Mouse (Mus musculus) heart, adult 11 months (tissue): ENCODE results near the gene Hyal1.

Experiments used
- DNase-seq: peaks from one replicate; pipeline ENCODE4 v3.0.0; 2022

Gene Hyal1

DNA sequence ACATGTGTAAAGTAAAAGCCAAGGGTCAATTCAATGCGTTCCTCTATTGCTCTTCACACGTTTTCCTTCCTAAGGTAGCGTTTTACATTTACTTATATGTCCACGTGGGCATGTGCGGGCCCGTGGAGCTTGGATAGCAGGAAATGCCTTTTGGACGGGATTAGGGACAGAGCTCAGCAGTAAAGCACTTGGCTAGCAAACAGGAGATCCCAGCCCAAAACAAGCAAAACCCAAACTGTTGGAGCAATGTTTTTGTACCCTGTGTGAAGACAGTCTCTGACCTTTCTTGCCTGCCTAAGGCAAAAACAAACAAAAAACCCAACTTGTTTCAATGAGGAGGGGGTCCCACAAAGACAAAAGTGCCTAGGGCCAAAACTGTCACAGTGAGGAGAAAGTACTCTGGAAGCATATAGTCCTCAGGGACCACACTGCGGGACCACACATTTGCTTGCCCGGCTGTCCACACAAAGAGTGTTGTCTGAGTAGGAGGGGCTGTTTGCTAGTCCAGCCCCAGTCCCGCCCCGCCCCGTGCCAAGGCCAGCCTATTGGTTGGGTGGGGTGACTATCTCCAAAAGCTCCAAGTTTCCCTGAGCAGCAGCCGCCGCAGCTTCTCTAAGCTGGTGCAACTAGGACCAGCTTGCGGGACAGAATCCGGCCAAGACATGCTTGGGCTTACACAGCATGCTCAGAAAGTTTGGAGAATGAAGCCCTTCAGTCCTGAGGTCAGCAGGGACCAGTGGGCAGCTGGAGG, at the start of gene Hyal1:
Gene Hyal1, plus strand, starts transcription at position 571 of the 751 bp plus-strand sequence.
- DNase-seq: peak; percentile 99

- DNase-seq: peak; percentile 100
These were observed 42.8 kb upstream of the Hyal1 start, which contains the start of gene Tmem115 for GRCm38 (mm10) chr9:107533791-107534407. Tmem115 (plus strand) TSS chr9:107533945.

DNA sequence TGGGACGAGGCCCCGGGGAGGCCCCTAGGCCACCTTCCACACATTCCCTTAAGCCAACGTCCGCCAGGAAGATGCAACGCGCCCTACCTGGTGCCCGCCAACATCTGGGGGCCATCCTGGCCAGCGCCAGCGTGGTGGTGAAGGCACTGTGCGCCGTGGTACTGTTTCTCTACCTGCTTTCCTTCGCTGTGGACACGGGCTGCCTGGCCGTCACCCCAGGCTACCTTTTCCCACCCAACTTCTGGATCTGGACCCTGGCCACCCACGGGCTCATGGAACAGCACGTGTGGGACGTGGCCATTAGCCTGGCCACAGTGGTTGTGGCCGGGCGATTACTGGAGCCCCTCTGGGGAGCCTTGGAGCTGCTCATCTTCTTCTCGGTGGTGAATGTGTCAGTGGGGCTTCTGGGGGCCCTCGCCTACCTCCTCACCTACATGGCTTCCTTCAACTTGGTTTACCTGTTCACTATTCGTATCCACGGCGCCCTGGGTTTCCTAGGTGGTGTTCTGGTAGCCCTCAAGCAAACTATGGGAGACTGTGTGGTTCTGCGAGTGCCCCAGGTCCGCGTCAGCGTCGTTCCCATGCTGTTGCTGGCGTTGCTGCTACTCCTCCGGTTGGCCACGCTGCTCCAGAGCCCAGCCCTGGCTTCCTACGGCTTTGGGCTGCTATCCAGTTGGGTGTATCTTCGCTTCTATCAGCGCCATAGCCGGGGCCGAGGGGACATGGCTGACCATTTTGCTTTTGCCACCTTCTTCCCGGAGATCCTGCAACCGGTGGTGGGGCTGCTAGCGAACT, 42.1 kb upstream of the Hyal1 start:
- peak; percentile 96 for DNase-seq

- DNase-seq: peak; percentile 90
These were observed 38.5 kb upstream of the Hyal1 start for GRCm38 (mm10) chr9:107538231-107538630.

GRCm38 (mm10) chr9:107538711-107539110, 38.0 kb upstream of the Hyal1 start:
- DNase-seq: peak; percentile 92

DNA sequence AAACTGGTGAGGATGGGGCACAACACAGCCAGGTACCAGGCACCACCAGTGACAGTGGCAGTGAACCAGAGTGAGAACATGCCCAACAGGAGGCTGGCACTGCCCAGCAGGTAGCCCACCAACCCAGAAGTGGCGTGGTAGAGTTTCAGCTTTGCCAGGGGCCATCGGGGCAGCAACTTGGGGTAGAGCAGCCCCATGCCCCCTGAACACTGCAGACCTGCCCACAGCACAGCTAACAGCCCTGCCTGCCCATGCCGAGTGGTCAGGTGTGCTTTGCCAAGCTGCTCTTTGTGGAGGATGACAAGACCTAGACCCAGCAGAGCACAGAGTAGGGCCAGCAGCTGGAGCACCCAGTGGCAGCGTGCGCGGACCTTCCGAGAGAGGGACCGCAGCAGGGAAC, 36.8 kb upstream of the Hyal1 start:
- DNase-seq: peak; percentile 92

DNA sequence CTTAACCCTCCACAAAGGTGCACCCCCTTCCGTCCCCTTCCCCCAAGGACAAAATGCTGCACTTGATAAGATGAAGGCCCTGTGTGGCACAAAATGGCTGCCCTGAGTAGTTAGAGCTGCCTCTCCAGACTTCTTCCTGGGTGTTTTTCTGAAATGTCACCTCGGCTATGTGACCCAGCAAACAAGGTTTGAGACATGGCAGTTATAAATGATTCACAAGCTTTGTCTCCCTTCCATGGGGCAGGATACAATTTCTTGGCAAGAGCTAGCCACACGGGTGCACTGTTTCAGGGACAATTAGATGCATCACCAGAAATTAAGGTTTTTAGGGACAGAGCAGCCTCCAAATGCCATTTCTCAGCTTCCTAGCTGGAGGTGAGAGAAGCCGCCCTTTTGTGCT, 36.3 kb upstream of the Hyal1 start:
- DNase-seq: peak; percentile 89

DNA sequence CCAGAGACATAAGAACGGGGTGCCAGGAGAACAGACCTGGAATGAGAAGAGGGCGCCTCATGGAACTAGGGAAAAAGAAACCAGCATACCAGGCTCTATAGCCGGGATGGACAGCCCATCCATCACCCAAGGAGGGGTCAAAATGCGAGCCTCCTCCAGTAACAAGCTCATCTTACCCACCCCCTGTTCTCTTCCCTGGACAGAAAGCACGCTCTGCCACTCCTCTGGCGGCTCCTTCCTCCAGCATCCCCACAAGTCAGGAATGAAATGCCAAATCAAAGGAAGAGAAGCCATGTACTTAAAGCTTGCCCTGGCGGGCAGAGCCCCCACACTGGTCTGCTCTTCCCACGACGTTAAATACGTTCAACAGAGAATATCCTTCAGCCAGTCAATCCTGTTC, 35.7 kb upstream of the Hyal1 start:
- DNase-seq: peak; percentile 93

DNA sequence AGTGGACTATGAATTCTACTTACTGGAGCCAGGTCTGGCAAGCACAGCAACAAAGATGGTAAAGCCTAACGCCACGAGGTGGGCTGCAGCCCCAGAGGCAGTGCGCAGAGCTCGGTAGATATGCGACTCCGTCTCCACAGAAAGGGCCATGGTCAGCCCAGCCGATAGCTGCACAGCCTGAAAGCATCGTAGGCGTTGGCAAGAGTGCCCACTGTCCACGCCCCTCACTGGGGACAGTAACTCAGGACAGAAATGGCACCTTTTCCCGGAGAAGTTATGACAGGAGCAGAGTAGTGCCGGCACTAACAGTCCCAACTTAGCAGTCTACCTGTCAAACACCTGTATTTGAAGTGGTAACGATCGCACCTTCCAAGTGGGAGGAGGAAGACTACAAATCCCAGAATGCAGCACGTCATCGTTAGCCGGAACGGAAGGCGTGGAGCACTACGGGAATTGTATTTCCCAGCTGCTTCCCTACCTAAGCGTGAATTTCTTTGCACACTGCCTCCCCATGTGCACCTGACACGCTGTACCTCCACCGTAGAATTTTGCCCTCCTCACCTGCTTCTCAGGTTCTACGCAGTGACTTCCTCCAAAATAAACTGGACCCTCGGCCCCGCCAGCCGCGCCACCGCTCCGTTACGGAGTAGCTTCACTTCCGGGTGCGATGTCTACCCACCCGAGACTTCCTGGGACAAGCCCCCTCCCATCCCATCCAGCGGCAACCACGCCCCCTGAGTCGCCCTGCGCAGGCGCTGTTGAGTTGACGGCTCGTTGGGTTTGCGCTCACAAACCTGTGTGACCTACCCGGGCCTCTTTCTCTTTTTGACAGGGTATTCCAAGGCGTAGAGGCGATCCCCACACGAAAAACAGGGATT, 35.0 kb upstream of the Hyal1 start, which contains the start of the genes Cyb561d2 and Nprl2:
Gene Cyb561d2, minus strand, starts transcription at position 720 of the 878 bp plus-strand sequence.
Gene Nprl2, plus strand, starts transcription at position 753 of the 878 bp plus-strand sequence.
- DNase-seq: peak; percentile 99

GRCm38 (mm10) chr9:107542352-107542686, 34.4 kb upstream of the Hyal1 start:
- DNase-seq: no peak

- DNase-seq: peak; percentile 92
These were observed 34.0 kb upstream of the Hyal1 start for GRCm38 (mm10) chr9:107542721-107543120.

DNA sequence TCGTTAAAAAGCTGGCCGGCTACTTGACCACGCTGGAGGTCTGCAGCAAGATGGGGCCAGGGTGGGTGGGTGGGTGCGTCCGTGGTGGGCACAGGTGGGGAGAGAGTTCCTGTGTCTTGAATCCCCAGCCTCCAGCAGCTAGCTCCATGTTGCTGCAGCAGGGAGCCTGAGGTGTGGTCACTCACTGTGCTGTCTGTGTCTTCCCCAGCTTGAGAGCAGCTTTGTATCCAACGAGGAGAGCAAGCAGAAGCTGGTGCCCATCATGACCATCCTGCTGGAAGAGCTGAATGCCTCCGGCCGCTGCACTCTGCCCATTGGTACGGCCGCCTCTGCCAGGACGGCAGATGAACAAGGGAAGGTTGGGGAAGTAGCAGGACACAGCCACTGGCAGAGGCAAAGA, 33.4 kb upstream of the Hyal1 start:
- DNase-seq: no peak

DNA sequence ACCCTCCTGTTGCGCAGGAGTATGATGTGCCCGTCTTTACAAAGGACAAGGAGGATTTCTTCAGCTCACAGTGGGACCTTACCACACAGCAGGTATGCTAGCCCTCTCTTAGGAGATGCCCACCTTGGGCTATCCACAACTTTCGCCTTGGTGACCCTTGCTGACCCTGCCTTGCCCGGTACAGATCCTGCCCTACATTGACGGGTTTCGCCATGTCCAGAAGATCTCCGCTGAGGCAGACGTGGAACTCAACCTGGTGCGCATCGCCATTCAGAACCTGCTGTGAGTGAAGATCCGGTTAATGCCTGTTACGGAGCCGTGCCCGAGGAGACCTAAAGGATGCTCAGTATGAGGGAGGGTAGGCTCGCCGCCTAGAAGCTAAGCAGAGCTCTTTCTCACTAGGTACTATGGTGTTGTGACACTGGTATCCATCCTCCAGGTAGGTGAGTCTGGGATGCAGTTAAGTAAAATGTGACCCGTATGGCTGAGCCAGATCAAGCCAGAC, 32.5 kb upstream of the Hyal1 start:
- DNase-seq: peak; percentile 92

- DNase-seq: peak; percentile 92
These were observed 32.0 kb upstream of the Hyal1 start for GRCm38 (mm10) chr9:107544729-107545128.

GRCm38 (mm10) chr9:107545199-107545598, 31.5 kb upstream of the Hyal1 start:
- peak; percentile 95 for DNase-seq

- peak; percentile 96 for DNase-seq
These were observed 31.1 kb upstream of the Hyal1 start for GRCm38 (mm10) chr9:107545602-107546001.

- peak; percentile 99 for DNase-seq
These were observed 29.7 kb upstream of the Hyal1 start, which contains the start of gene Zmynd10 for GRCm38 (mm10) chr9:107547026-107547425. Zmynd10 (plus strand) TSS chr9:107547298.

GRCm38 (mm10) chr9:107547957-107548356, 28.8 kb upstream of the Hyal1 start:
- DNase-seq: peak; percentile 91

DNA sequence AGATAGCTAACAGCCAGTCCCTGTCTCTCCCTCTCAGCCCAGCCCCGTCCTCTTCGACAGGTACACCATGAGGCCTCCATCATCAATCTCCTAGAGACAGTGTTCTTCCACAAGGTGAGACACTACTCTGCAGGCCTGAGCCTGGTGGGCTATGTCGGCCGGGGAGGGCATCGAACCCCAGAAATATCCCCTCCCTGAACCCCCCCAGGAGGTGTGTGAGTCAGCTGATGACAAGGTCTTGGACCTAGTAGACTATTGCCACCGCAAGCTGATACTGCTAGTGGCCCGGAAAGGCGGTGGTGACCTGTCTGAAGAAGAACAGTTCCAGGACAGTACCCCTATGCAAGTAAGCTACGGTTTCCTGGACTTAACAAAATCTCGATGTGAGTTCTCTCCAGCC, 27.9 kb upstream of the Hyal1 start:
- peak; percentile 92 for DNase-seq

DNA sequence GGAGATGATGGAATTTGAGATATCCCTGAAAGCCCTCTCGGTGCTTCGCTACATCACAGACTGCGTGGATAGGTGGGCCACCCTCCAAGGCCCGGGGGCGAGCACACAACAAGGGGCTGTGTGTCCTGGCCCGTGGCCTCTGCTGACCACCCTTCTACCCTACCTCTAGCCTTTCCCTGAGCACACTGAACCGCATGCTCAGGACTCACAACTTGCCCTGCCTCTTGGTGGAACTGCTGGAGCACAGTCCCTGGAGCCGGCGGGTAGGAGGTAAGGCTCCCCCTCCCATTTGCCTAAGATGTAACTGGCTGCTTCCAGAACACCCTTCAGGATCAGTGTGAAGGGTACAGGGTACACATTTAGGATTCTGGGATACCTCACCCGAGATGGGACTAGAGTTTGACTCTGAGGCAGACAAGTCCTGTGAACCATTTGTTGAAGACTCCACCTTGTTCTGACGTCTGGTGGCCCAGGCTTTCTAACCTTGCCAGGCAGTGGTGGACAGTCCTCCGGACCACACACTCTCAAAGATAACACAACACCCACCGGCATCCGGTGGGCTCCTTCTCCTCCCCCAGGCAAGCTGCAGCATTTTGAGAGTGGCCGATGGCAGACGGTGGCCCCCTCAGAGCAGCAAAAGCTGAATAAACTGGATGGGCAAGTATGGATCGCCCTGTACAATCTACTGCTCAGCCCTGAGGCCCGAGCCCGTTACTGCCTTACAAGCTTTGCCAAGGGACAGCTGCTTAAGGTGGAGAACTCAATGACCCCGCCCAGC, 27.2 kb upstream of the Hyal1 start:
- DNase-seq: peak; percentile 94

DNA sequence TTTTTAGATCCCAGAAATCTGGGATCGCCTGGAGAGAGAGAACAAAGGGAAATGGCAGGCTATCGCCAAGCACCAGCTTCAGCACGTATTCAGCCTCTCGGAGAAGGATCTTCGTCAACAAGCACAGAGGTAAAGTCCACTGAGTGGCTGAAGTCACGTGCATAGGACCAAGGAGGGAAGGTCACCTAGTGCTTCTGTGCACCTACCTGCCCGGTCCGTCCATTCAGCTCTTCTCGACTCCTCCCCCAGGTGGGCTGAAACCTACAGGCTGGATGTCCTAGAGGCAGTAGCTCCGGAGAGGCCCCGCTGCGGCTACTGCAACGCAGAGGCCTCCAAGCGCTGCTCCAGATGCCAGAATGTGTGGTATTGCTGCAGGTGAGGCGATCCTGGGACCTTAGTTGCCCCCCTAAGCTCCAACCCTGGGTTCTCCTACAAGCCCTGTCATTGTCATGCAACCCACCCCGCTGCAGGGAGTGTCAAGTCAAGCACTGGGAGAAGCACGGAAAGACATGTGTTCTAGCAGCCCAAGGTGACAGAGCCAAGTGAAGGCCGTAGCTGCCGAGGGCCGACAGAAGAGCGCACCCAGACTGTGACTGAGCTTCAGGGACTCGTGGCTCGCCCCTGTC, 26.1 kb upstream of the Hyal1 start:
- peak; percentile 96 for DNase-seq
